Mouse (Mus musculus): ENCODE data around the gene Ywhag. TPM values are rescaled to one million over a fixed set of nuclear protein-coding genes. Genes with fewer than 3 reads are reported as not detected.

Gene Ywhag
- polyA plus RNA-seq, 1 experiment from 2014 or later: 60.1 TPM

GRCm38 (mm10) chr5:135890920-135891319 is 43.5 kb downstream of the Ywhag start:
- no peak overlapping the region for H3K4me3 ChIP-seq (ENCODE audit: low read depth, low read length)
- 36% methylated on average over 3 of the region's 3 CpGs for WGBS (ENCODE audit: insufficient replicate concordance)
- no peak overlapping the region for H3K27ac ChIP-seq (ENCODE audit: low read length)

GRCm38 (mm10) chr5:135890323-135890722 is 44.1 kb downstream of the Ywhag start:
- H3K27me3 ChIP-seq (ENCODE audit: control insufficient read depth, insufficient read depth, low read depth, low read length): peaks cover 31% of the 10 kb centered on the region
- no peak overlapping the region for H3K9ac ChIP-seq (ENCODE audit: low read depth, low read length)
- H3K36me3 ChIP-seq (ENCODE audit: control insufficient read depth, insufficient read depth): no peaks in the 10 kb centered on the region
- ATAC-seq (ENCODE audit: low read depth): no peak
- 37% methylated on average over 4 of the region's 4 CpGs for WGBS (ENCODE audit: insufficient replicate concordance)
- no peak overlapping the region for H3K27ac ChIP-seq (ENCODE audit: low read length)
- no peaks in the 10 kb centered on the region for H3K4me1 ChIP-seq (ENCODE audit: control insufficient read depth, low read depth, low read length)
- no peak overlapping the region for H3K4me3 ChIP-seq (ENCODE audit: low read depth, low read length)
- no peak overlapping the region for H3K4me2 ChIP-seq (ENCODE audit: low read depth, low read length)
- no peaks in the 10 kb centered on the region for H3K9me3 ChIP-seq (replicated peaks; ENCODE audit: control insufficient read depth, low read length)

More at GRCm38 (mm10) chr5:135890920-135891319, 43.5 kb downstream of the Ywhag start:
- Histone ChIP-seq H3K4me1 (ENCODE audit: control insufficient read depth, low read depth, low read length) (no peaks in the 10 kb centered on the region), H3K36me3 (ENCODE audit: control insufficient read depth, insufficient read depth) (no peaks in the 10 kb centered on the region), H3K9ac (ENCODE audit: low read depth, low read length) (no peak overlapping the region), H3K27me3 (ENCODE audit: control insufficient read depth, insufficient read depth, low read depth, low read length) (peaks cover 28% of the 10 kb centered on the region), H3K4me2 (ENCODE audit: low read depth, low read length) (no peak overlapping the region), H3K9me3 (replicated peaks; ENCODE audit: control insufficient read depth, low read length) (no peaks in the 10 kb centered on the region)
- ATAC-seq (ENCODE audit: low read depth): no peak

- no peaks in the 10 kb centered on the region for H3K4me1 ChIP-seq (ENCODE audit: control insufficient read depth, low read depth, low read length)
- H3K4me3 ChIP-seq (ENCODE audit: low read depth, low read length): no peak overlapping the region
- no peak for ATAC-seq (ENCODE audit: low read depth)
- H3K27ac ChIP-seq (ENCODE audit: low read length): no peak overlapping the region
- no peak overlapping the region for H3K9ac ChIP-seq (ENCODE audit: low read depth, low read length)
- no peaks in the 10 kb centered on the region for H3K36me3 ChIP-seq (ENCODE audit: control insufficient read depth, insufficient read depth)
- H3K27me3 ChIP-seq (ENCODE audit: control insufficient read depth, insufficient read depth, low read depth, low read length): peaks cover 31% of the 10 kb centered on the region
- 0 out of 2 replicates have a peak overlapping the region, but pooled peaks have one; percentile 13 for H3K4me2 ChIP-seq (ENCODE audit: low read depth, low read length)
- 4% methylated on average over 30 of the region's 30 CpGs for WGBS (ENCODE audit: insufficient replicate concordance)
- no peaks in the 10 kb centered on the region for H3K9me3 ChIP-seq (replicated peaks; ENCODE audit: control insufficient read depth, low read length)
Observed at GRCm38 (mm10) chr5:135888405-135889215, 45.8 kb downstream of the Ywhag start.

GRCm38 (mm10) chr5:135887675-135888102 is 46.7 kb downstream of the Ywhag start, which contains the start of gene Hspb1:
TSS of gene Hspb1 (plus strand) at chr5:135887919.
- peak within 1 kb of the TSS; percentile 25 for H3K4me3 ChIP-seq (ENCODE audit: low read depth, low read length)
- WGBS (ENCODE audit: insufficient replicate concordance): 4% methylated on average over 24 of the region's 24 CpGs
- peak within 1 kb of the TSS; percentile 13 for H3K4me2 ChIP-seq (ENCODE audit: low read depth, low read length)
- no peaks in the 10 kb centered on the region for H3K9me3 ChIP-seq (replicated peaks; ENCODE audit: control insufficient read depth, low read length)
- no peaks in the 10 kb centered on the region for H3K4me1 ChIP-seq (ENCODE audit: control insufficient read depth, low read depth, low read length)
- H3K27me3 ChIP-seq (ENCODE audit: control insufficient read depth, insufficient read depth, low read depth, low read length): peaks cover 31% of the 10 kb centered on the region
- 0 out of 2 replicates have a peak, but pooled peaks have one; percentile 16 for ATAC-seq (ENCODE audit: low read depth)
- H3K9ac ChIP-seq (ENCODE audit: low read depth, low read length): no peak within 1 kb of the TSS
- no peak within 1 kb of the TSS for H3K27ac ChIP-seq (ENCODE audit: low read length)
- no peaks in the 10 kb centered on the region for H3K36me3 ChIP-seq (ENCODE audit: control insufficient read depth, insufficient read depth)

- Histone ChIP-seq H3K4me2 (ENCODE audit: low read depth, low read length) (no peak overlapping the region), H3K27me3 (ENCODE audit: control insufficient read depth, insufficient read depth, low read depth, low read length) (peaks cover 25% of the 10 kb centered on the region), H3K36me3 (ENCODE audit: control insufficient read depth, insufficient read depth) (no peaks in the 10 kb centered on the region), H3K27ac (ENCODE audit: low read length) (no peak overlapping the region), H3K4me3 (ENCODE audit: low read depth, low read length) (no peak overlapping the region), H3K9me3 (replicated peaks; ENCODE audit: control insufficient read depth, low read length) (no peaks in the 10 kb centered on the region), H3K9ac (ENCODE audit: low read depth, low read length) (no peak overlapping the region), H3K4me1 (ENCODE audit: control insufficient read depth, low read depth, low read length) (no peaks in the 10 kb centered on the region)
- 57% methylated on average over 6 of the region's 6 CpGs for WGBS (ENCODE audit: insufficient replicate concordance)
- no peak for ATAC-seq (ENCODE audit: low read depth)
Observed at GRCm38 (mm10) chr5:135884641-135885040, 49.8 kb downstream of the Ywhag start.

GRCm38 (mm10) chr5:135879449-135880158 is 54.8 kb downstream of the Ywhag start:
- H3K36me3 ChIP-seq (ENCODE audit: control insufficient read depth, insufficient read depth): no peaks in the 10 kb centered on the region
- ATAC-seq (ENCODE audit: low read depth): no peak
- WGBS (ENCODE audit: insufficient replicate concordance): 45% methylated on average over 13 of the region's 13 CpGs
- H3K9me3 ChIP-seq (replicated peaks; ENCODE audit: control insufficient read depth, low read length): no peaks in the 10 kb centered on the region
- no peak overlapping the region for H3K4me2 ChIP-seq (ENCODE audit: low read depth, low read length)
- no peak overlapping the region for H3K4me3 ChIP-seq (ENCODE audit: low read depth, low read length)
- H3K9ac ChIP-seq (ENCODE audit: low read depth, low read length): no peak overlapping the region
- no peaks in the 10 kb centered on the region for H3K27me3 ChIP-seq (ENCODE audit: control insufficient read depth, insufficient read depth, low read depth, low read length)
- H3K4me1 ChIP-seq (ENCODE audit: control insufficient read depth, low read depth, low read length): no peaks in the 10 kb centered on the region; the same call in 1 of the 2 replicates
- no peak overlapping the region for H3K27ac ChIP-seq (ENCODE audit: low read length)

GRCm38 (mm10) chr5:135877831-135878231 is 56.6 kb downstream of the Ywhag start:
- Histone ChIP-seq H3K27ac (ENCODE audit: low read length) (no peak overlapping the region), H3K27me3 (ENCODE audit: control insufficient read depth, insufficient read depth, low read depth, low read length) (no peaks in the 10 kb centered on the region)
- ATAC-seq (ENCODE audit: low read depth): no peak

GRCm38 (mm10) chr5:135877180-135877579 is 57.2 kb downstream of the Ywhag start:
- ATAC-seq (ENCODE audit: low read depth): no peak
- Histone ChIP-seq H3K4me2 (ENCODE audit: low read depth, low read length) (peak overlapping the region; percentile 54; the same call in 1 of the 2 replicates), H3K9ac (ENCODE audit: low read depth, low read length) (no peak overlapping the region), H3K36me3 (ENCODE audit: control insufficient read depth, insufficient read depth) (no peaks in the 10 kb centered on the region), H3K27ac (ENCODE audit: low read length) (no peak overlapping the region), H3K9me3 (replicated peaks; ENCODE audit: control insufficient read depth, low read length) (no peaks in the 10 kb centered on the region), H3K27me3 (ENCODE audit: control insufficient read depth, insufficient read depth, low read depth, low read length) (peaks cover 3% of the 10 kb centered on the region), H3K4me1 (ENCODE audit: control insufficient read depth, low read depth, low read length) (no peaks in the 10 kb centered on the region; the same call in 1 of the 2 replicates), H3K4me3 (ENCODE audit: low read depth, low read length) (no peak overlapping the region)
- WGBS (ENCODE audit: insufficient replicate concordance): 14% methylated on average over 8 of the region's 8 CpGs

More at GRCm38 (mm10) chr5:135877831-135878231, 56.6 kb downstream of the Ywhag start:
- Histone ChIP-seq H3K36me3 (ENCODE audit: control insufficient read depth, insufficient read depth) (no peaks in the 10 kb centered on the region), H3K9me3 (replicated peaks; ENCODE audit: control insufficient read depth, low read length) (no peaks in the 10 kb centered on the region), H3K4me1 (ENCODE audit: control insufficient read depth, low read depth, low read length) (no peaks in the 10 kb centered on the region; the same call in 1 of the 2 replicates), H3K4me2 (ENCODE audit: low read depth, low read length) (peak overlapping the region; percentile 54), H3K4me3 (ENCODE audit: low read depth, low read length) (peak overlapping the region; percentile 23), H3K9ac (ENCODE audit: low read depth, low read length) (no peak overlapping the region)
- WGBS (ENCODE audit: insufficient replicate concordance): 2% methylated on average over 16 of the region's 16 CpGs
